ENCODE assay signal across 8 mouse cellular contexts in the genomic region with DNA sequence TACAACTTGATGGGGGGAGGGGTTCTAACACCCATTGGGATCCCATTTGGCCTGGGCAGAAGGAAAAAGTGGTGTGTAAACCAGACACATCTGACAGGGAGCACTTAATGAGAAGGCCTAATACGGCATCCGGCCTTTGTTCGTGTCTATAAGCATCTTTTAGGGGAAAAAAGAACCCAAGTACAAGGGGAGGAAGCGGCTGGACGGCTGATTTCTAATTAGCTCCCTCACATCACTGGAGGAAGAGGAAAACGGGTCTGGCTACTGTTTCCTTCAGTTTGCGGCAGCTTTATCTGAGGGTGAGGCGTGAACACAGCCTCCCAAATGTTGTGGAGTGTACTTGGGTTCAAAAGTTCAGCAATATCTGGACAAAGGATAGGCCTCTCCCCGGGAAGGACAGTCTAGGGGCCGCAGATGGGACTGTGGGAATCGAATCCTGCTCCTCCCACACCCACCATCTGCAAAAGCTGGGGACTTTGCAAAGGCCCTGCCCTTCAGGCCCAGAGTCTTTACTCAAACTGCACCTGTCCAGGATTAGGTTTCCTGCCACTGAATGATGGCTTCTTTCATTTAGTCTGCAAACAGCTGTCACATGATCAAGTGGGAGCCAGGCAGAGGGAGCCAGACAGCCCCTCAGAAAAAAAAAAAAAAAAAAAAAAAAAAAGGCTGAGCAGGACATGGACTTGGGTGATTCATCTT.
DNase-seq lines count a peak whose midpoint lies in the region; ATAC-seq and TF ChIP-seq lines count a peak whose summit lies in the region.

No protein-coding gene starts in this region.

- H3K27ac ChIP-seq in embryonic facial prominence, embryonic 12.5 days, result peak overlapping the region; percentile 43
- peak overlapping the region; percentile 64 for H3K27ac ChIP-seq in heart, postnatal 0 days (ENCODE audit: low read depth)
- peak overlapping the region; percentile 59 for H3K27ac ChIP-seq in limb, embryonic 10.5 days

- DNase-seq in ZHBTc4 (ENCODE audit: low read depth, low spot score), result peak; percentile 25
- DNase-seq in heart, postnatal 0 days (ENCODE audit: low spot score), result peak; percentile 89
- peak; percentile 55 for DNase-seq in limb, embryonic 10.5 days (ENCODE audit: low spot score)
- no peak for DNase-seq in layer of hippocampus, adult 8-10 months (ENCODE audit: low spot score in 2 of 2)
- no peak for DNase-seq in layer of hippocampus, postnatal 25 days (ENCODE audit: extremely low spot score in 1 of 2, low spot score in 1 of 2)

- H3K4me3 ChIP-seq in embryonic facial prominence, embryonic 12.5 days, result no peak overlapping the region
- H3K4me3 ChIP-seq in heart, postnatal 0 days (ENCODE audit: low read depth, low read length), result no peak overlapping the region
- no peak overlapping the region for H3K4me3 ChIP-seq in limb, embryonic 10.5 days
- H3K4me3 ChIP-seq in myocyte, result no peak overlapping the region

- no peaks in the 10 kb centered on the region for H3K9me3 ChIP-seq in embryonic facial prominence, embryonic 12.5 days
- H3K9me3 ChIP-seq in heart, postnatal 0 days (replicated peaks; ENCODE audit: control insufficient read depth, low read length), result no peaks in the 10 kb centered on the region
- no peaks in the 10 kb centered on the region for H3K9me3 ChIP-seq in limb, embryonic 10.5 days (replicated peaks)

- WGBS in embryonic facial prominence, embryonic 12.5 days, result 26% methylated on average over 11 of the region's 11 CpGs
- 11% methylated on average over 11 of the region's 11 CpGs for WGBS in heart, postnatal 0 days
- 12% methylated on average over 11 of the region's 11 CpGs for WGBS in limb, embryonic 10.5 days

- H3K27me3 ChIP-seq in embryonic facial prominence, embryonic 12.5 days, result no peaks in the 10 kb centered on the region
- H3K27me3 ChIP-seq in heart, postnatal 0 days (ENCODE audit: control insufficient read depth, insufficient read depth, low read length), result no peaks in the 10 kb centered on the region
- H3K27me3 ChIP-seq in limb, embryonic 10.5 days (ENCODE audit: low read depth, poor library complexity, severe bottlenecking), result no peaks in the 10 kb centered on the region
- no peaks in the 10 kb centered on the region for H3K27me3 ChIP-seq in myocyte (ENCODE audit: control insufficient read depth, insufficient read depth, insufficient read length)

- no peak overlapping the region for H3K9ac ChIP-seq in embryonic facial prominence, embryonic 12.5 days
- H3K9ac ChIP-seq in heart, postnatal 0 days (replicated peaks; ENCODE audit: low read depth, low read length), result no peak overlapping the region

- H3K4me1 ChIP-seq in embryonic facial prominence, embryonic 12.5 days, result peaks cover 34% of the 10 kb centered on the region
- H3K4me1 ChIP-seq in heart, postnatal 0 days (ENCODE audit: control insufficient read depth, insufficient read depth), result peaks cover 38% of the 10 kb centered on the region
- peaks cover 43% of the 10 kb centered on the region for H3K4me1 ChIP-seq in limb, embryonic 10.5 days

- no peak for TF ChIP-seq CTCF in heart, postnatal 0 days (IDR thresholded peaks at IDR 0.05; ENCODE audit: low read depth)

- H3K36me3 ChIP-seq in embryonic facial prominence, embryonic 12.5 days, result no peaks in the 10 kb centered on the region
- no peaks in the 10 kb centered on the region for H3K36me3 ChIP-seq in heart, postnatal 0 days (replicated peaks; ENCODE audit: control insufficient read depth, insufficient read depth, low read length)
- no peaks in the 10 kb centered on the region for H3K36me3 ChIP-seq in limb, embryonic 10.5 days
- no peaks in the 10 kb centered on the region for H3K36me3 ChIP-seq in myocyte (ENCODE audit: control insufficient read depth, insufficient read depth)

- ATAC-seq in embryonic facial prominence, embryonic 12.5 days (ENCODE audit: insufficient number of reproducible peaks, insufficient read depth, low FRiP score, low TSS enrichment), result peak; percentile 74
- ATAC-seq in heart, postnatal 0 days (ENCODE audit: insufficient read depth, low read depth), result peak; percentile 87
- ATAC-seq in erythroid progenitor cell, adult 5-6 weeks (replicated peaks; ENCODE audit: low FRiP score, poor library complexity, severe bottlenecking), result no peak

- H3K79me2 ChIP-seq in myocyte (ENCODE audit: control insufficient read depth, insufficient read depth), result peaks cover 23% of the 10 kb centered on the region

- peak; percentile 94 for TF ChIP-seq EP300 in heart, postnatal 0 days (IDR thresholded peaks at IDR 0.05; ENCODE audit: low read depth)

- no peak overlapping the region for H3ac ChIP-seq in myocyte (ENCODE audit: control insufficient read depth, insufficient read length)

- no peak for TF ChIP-seq POLR2A in myocyte (IDR thresholded peaks at IDR 0.05; ENCODE audit: insufficient read length, low read depth)

- H3K4me2 ChIP-seq in embryonic facial prominence, embryonic 12.5 days (replicated peaks), result no peak overlapping the region
- H3K4me2 ChIP-seq in heart, postnatal 0 days (ENCODE audit: low read depth, low read length), result no peak overlapping the region
- peak overlapping the region; percentile 56 for H3K4me2 ChIP-seq in myocyte (ENCODE audit: low read depth)

TF ChIP-seq in myocyte, 11 proteins besides CTCF, POLR2A, EP300 and RAD21:
- no peak for TF ChIP-seq E2F4 (IDR thresholded peaks at IDR 0.05; ENCODE audit: insufficient read depth)
- peak in 2 of 3 experiments; percentile 42 to 84 for TF ChIP-seq MYOG (IDR thresholded peaks at IDR 0.05; ENCODE audit: control insufficient read depth in 1 of 3, insufficient read depth in 1 of 3, insufficient read length in 2 of 3, low read depth in 2 of 3)
- TF ChIP-seq USF1 (IDR thresholded peaks at IDR 0.05; ENCODE audit: low read depth), result peak; percentile 85
- TF ChIP-seq TCF3 (IDR thresholded peaks at IDR 0.05; ENCODE audit: insufficient read length, low read depth), result peak; percentile 51
- TF ChIP-seq TCF12 (IDR thresholded peaks at IDR 0.05; ENCODE audit: insufficient read depth, poor library complexity, severe bottlenecking), result peak; percentile 83
- peak; percentile 54 to 91 (median 88) for TF ChIP-seq MYOD1 (IDR thresholded peaks at IDR 0.05; ENCODE audit: control insufficient read depth in 1 of 3, insufficient read length in 2 of 3, low read depth in 2 of 3)

Comparison
In these comparisons a context has a peak if more than half of its experiments do, and no peak if none do; other contexts are left out.
1. DNase-seq: peak in ZHBTc4 (single experiment), heart, postnatal 0 days (single experiment) and limb, embryonic 10.5 days (single experiment); none in layer of hippocampus, adult 8-10 months (0 of 2) and layer of hippocampus, postnatal 25 days (0 of 2).
2. Peak in every context shown above with its lines, with median percentiles within 50 percentile points of each other: H3K27ac ChIP-seq.